Mouse (Mus musculus): ENCODE measurements around the gene Tomm7. TPM values are rescaled to one million over a fixed set of nuclear protein-coding genes. Genes with fewer than 3 reads are reported as not detected.
"Not testable (repeated sequence)": the region's sequence is repeated elsewhere in the genome, so short reads cannot be mapped to it uniquely, and the experiment has no call there.

Tomm7 gene
- polyA plus RNA-seq (2015; fragmentation: Nextera tagmentation; extraction: Ambion mirVana): 111 and 123 TPM in 2 replicates

DNA sequence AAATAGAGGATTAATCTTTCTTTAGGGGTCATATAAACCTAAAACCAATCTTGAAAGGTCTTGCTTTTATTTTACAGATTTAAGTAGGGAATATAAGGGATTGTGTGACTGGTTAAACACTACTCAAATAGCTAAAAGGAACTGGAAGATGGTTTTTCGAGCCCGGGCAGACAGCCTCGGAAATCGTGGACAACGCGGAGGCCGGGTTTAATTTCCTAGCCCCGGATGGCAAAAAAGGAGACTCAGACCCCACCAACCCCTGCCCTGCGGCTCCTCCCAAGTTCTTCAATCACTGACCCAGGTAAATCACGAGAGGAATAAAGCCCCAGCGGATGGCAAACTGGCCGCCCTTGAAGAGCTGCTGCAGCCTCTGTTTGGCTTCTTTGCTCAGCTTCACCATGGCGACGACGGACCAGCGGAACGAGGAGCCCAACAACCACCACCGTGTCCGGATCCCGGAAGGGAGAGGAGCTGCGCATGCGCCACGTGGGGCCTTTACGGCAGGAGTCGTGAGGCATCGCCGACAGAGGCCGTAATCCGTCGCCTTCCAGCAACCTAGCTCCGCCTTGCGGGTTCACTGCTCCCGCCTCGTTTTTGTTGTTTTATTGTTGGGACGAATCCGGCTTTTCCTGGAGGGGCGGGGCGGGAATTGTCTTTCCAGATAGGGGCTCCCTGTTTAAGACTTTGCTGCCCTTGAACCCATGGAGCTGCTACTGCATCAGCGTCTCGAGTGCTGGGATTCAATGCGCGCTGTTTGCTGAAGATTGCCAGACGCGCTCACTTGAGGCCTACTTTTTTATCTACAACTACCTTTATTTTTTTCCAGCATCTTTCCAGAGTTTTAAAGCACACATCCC lies at the start of gene Tomm7:
Tomm7 (minus strand) TSS at position 488 of the 857 bp plus-strand sequence.
- Histone ChIP-seq H3K9ac (peak within 1 kb of the TSS; percentile 88), H3K36me3 (peaks cover 12% of the 10 kb centered on the region), H3K4me1 (peaks cover 13% of the 10 kb centered on the region), H3K4me2 (peak within 1 kb of the TSS; percentile 74), H3K27me3 (no peaks in the 10 kb centered on the region), H3K9me3 (no peaks in the 10 kb centered on the region), H3K27ac (peak within 1 kb of the TSS; percentile 91), H3K4me3 (peak within 1 kb of the TSS; percentile 75)
- peak; percentile 87 for ATAC-seq (ENCODE audit: insufficient number of reproducible peaks, insufficient read depth, low FRiP score, low TSS enrichment, low read depth)
- under 1% methylated on average over 44 of the region's 44 CpGs for WGBS

GRCm38 (mm10) chr5:23893156-23893863 lies 49.3 kb upstream of the Tomm7 start:
- WGBS: 78% methylated on average over 5 of the region's 5 CpGs
- no peak overlapping the region for H3K4me2 ChIP-seq

DNA sequence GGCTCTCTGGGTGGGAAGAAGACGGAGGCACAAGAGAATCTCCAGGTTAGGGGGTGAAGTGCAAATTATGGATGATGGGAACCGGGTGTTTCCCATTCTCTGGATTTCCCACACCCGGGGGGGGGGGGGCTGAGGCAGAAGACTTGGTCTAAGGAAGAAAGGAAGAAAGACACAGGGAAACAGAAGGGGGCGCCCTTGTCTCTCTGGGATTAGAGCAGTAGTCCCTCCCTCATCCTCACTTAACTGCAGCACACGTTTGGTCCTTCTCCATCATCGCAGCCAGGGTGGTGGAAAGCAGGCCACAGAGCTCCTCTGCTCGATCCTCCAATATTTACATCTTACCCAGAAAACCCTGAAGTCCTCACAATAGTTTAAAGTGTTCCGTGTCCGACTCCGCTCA lies 46.8 kb upstream of the Tomm7 start:
- ATAC-seq (ENCODE audit: insufficient number of reproducible peaks, insufficient read depth, low FRiP score, low TSS enrichment, low read depth): no peak
- H3K4me3 ChIP-seq: no peak overlapping the region

More at GRCm38 (mm10) chr5:23893156-23893863, 49.3 kb upstream of the Tomm7 start:
- no peak for ATAC-seq (ENCODE audit: insufficient number of reproducible peaks, insufficient read depth, low FRiP score, low TSS enrichment, low read depth)
- Histone ChIP-seq H3K4me1 (no peaks in the 10 kb centered on the region), H3K27ac (no peak overlapping the region), H3K4me3 (no peak overlapping the region), H3K27me3 (peaks cover 3% of the 10 kb centered on the region; the same call in 1 of the 2 replicates), H3K9me3 (no peaks in the 10 kb centered on the region), H3K9ac (no peak overlapping the region), H3K36me3 (no peaks in the 10 kb centered on the region)

GRCm38 (mm10) chr5:23889461-23889860 lies 45.5 kb upstream of the Tomm7 start:
- no peaks in the 10 kb centered on the region for H3K4me1 ChIP-seq
- ATAC-seq (ENCODE audit: insufficient number of reproducible peaks, insufficient read depth, low FRiP score, low TSS enrichment, low read depth): no peak
- no peak overlapping the region for H3K4me2 ChIP-seq
- peaks cover 3% of the 10 kb centered on the region; the same call in 1 of the 2 replicates for H3K27me3 ChIP-seq
- H3K9ac ChIP-seq: no peak overlapping the region
- WGBS: 82% methylated on average over 4 of the region's 4 CpGs
- no peak overlapping the region for H3K27ac ChIP-seq
- no peaks in the 10 kb centered on the region for H3K9me3 ChIP-seq
- no peak overlapping the region for H3K4me3 ChIP-seq
- no peaks in the 10 kb centered on the region for H3K36me3 ChIP-seq

More for the DNA sequence above, 46.8 kb upstream of the Tomm7 start:
- H3K36me3 ChIP-seq: no peaks in the 10 kb centered on the region
- no peaks in the 10 kb centered on the region for H3K9me3 ChIP-seq
- peaks cover 3% of the 10 kb centered on the region; the same call in 1 of the 2 replicates for H3K27me3 ChIP-seq
- H3K4me1 ChIP-seq: no peaks in the 10 kb centered on the region
- WGBS: 43% methylated on average over 10 of the region's 10 CpGs
- H3K27ac ChIP-seq: no peak overlapping the region
- H3K4me2 ChIP-seq: no peak overlapping the region
- H3K9ac ChIP-seq: no peak overlapping the region

GRCm38 (mm10) chr5:23887111-23887510 lies 43.1 kb upstream of the Tomm7 start:
- no peaks in the 10 kb centered on the region for H3K9me3 ChIP-seq
- H3K27me3 ChIP-seq: peaks cover 3% of the 10 kb centered on the region; the same call in 1 of the 2 replicates
- no peak overlapping the region for H3K4me2 ChIP-seq
- H3K9ac ChIP-seq: no peak overlapping the region
- H3K4me3 ChIP-seq: no peak overlapping the region
- no peak overlapping the region for H3K27ac ChIP-seq
- no peaks in the 10 kb centered on the region for H3K4me1 ChIP-seq
- WGBS: 69% methylated on average over 3 of the region's 3 CpGs
- no peak for ATAC-seq (ENCODE audit: insufficient number of reproducible peaks, insufficient read depth, low FRiP score, low TSS enrichment, low read depth)
- H3K36me3 ChIP-seq: no peaks in the 10 kb centered on the region

DNA sequence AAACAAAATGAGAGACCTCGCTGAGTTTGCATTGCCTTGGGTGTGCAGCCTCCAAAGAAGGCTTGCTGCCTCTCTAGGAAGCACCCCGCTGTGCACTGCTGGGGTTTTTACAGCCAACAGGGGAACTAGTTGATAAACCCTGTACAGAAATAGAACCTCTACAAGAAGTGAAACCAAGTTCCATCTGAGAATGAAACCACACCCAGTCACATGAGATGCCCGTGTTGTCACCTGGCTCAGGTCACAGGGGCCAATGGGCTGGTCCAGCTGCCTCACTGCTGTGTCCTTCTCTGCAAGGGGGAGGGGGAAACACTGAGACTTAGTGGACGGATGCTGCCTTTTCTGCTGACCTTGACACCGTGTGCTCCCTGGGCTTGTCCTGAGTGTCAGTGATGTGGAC lies 30.5 kb upstream of the Tomm7 start:
- 68% methylated on average over 5 of the region's 5 CpGs for WGBS
- Histone ChIP-seq H3K4me2 (no peak overlapping the region), H3K9ac (no peak overlapping the region), H3K27ac (no peak overlapping the region), H3K36me3 (no peaks in the 10 kb centered on the region), H3K27me3 (no peaks in the 10 kb centered on the region), H3K9me3 (no peaks in the 10 kb centered on the region), H3K4me3 (no peak overlapping the region), H3K4me1 (no peaks in the 10 kb centered on the region)
- no peak for ATAC-seq (ENCODE audit: insufficient number of reproducible peaks, insufficient read depth, low FRiP score, low TSS enrichment, low read depth)

- Histone ChIP-seq H3K4me2 (no peak overlapping the region), H3K9me3 (no peaks in the 10 kb centered on the region), H3K36me3 (no peaks in the 10 kb centered on the region), H3K27ac (no peak overlapping the region), H3K27me3 (no peaks in the 10 kb centered on the region), H3K9ac (no peak overlapping the region), H3K4me3 (no peak overlapping the region), H3K4me1 (no peaks in the 10 kb centered on the region)
- no peak for ATAC-seq (ENCODE audit: insufficient number of reproducible peaks, insufficient read depth, low FRiP score, low TSS enrichment, low read depth)
- WGBS: 76% methylated on average over 6 of the region's 6 CpGs
Measured at GRCm38 (mm10) chr5:23872586-23872985, 28.6 kb upstream of the Tomm7 start.

- not testable (repeated sequence) for H3K4me2 ChIP-seq; H3K36me3 ChIP-seq; H3K27ac ChIP-seq; ATAC-seq (ENCODE audit: insufficient number of reproducible peaks, insufficient read depth, low FRiP score, low TSS enrichment, low read depth); H3K4me3 ChIP-seq; H3K4me1 ChIP-seq; H3K9ac ChIP-seq; H3K9me3 ChIP-seq; H3K27me3 ChIP-seq
- WGBS: 79% methylated on average over 2 of the region's 2 CpGs
Measured at GRCm38 (mm10) chr5:23871323-23871722, 27.4 kb upstream of the Tomm7 start.

- no peak for ATAC-seq (ENCODE audit: insufficient number of reproducible peaks, insufficient read depth, low FRiP score, low TSS enrichment, low read depth)
- H3K36me3 ChIP-seq: no peaks in the 10 kb centered on the region
Measured at GRCm38 (mm10) chr5:23865941-23866340, 22.0 kb upstream of the Tomm7 start.

DNA sequence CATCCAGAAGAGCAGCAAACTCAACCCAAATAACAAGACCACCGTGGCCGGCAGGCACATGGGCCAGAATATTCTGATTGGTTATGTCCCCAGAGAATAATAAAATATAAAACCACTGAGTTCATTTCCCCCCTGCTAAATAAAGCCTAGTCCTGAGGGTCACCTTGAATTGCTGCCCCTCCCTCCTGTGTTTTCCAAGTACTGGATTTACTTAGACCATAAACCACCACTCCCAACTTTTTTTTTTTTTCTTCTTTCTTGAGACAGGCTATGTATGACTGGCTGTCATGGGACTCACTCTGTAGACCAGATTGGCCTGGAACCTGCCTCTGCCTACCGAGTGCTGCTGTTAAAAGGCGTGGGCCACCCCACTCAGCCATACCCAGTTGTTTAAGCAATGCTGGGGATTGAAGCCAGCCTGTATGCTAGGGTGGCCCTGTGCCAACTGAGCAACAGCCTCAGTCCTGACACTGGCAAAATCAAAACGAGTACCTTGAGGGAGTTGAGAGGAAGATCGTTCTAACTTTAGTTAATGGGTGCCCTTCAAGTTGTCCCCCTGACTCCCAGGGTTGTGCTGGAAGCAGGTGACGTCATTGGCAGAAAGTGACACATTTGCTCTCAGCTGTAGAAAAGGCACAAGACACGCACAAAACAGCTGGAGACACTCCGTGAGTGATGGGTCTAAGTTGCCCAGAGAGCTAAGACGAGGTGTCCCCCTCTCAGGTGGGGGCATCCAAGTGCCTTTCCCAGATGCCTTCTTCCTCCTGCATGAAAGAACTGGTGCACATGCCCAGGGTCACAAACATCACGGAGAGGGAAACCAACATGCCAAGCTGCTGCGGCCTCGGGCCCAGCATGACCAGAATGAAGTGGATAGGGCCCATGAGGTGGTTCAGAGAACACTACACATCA lies 20.3 kb upstream of the Tomm7 start:
- ATAC-seq (ENCODE audit: insufficient number of reproducible peaks, insufficient read depth, low FRiP score, low TSS enrichment, low read depth): 0 out of 2 replicates have a peak, but pooled peaks have one; percentile 43
- Histone ChIP-seq H3K27me3 (no peaks in the 10 kb centered on the region), H3K4me2 (no peak overlapping the region), H3K27ac (no peak overlapping the region), H3K4me1 (no peaks in the 10 kb centered on the region), H3K9me3 (no peaks in the 10 kb centered on the region), H3K9ac (no peak overlapping the region), H3K36me3 (peaks cover 11% of the 10 kb centered on the region), H3K4me3 (no peak overlapping the region)
- WGBS: 84% methylated on average over 13 of the region's 13 CpGs

More at GRCm38 (mm10) chr5:23865941-23866340, 22.0 kb upstream of the Tomm7 start:
- Histone ChIP-seq H3K9ac (no peak overlapping the region), H3K4me2 (no peak overlapping the region), H3K9me3 (no peaks in the 10 kb centered on the region), H3K4me1 (no peaks in the 10 kb centered on the region), H3K4me3 (no peak overlapping the region), H3K27me3 (no peaks in the 10 kb centered on the region), H3K27ac (no peak overlapping the region)
- 79% methylated on average over 5 of the region's 5 CpGs for WGBS
